Mouse (Mus musculus) limb, embryonic 12.5 days (tissue): Measurements from ENCODE around the gene Avpr2. TPM values are rescaled to one million over a fixed set of nuclear protein-coding genes. Genes with fewer than 3 reads are reported as not detected.

Experiments used
- ATAC-seq: fragments of 200-750 bp; cut with Nextera tagmentation; 2 replicates; pipeline ENCODE4 v1.8.0; 2017; ENCODE audit warnings: low read depth, moderate TSS enrichment; ENCODE audit not compliant: insufficient number of reproducible peaks, insufficient read depth, low FRiP score, low TSS enrichment
- H3K27ac ChIP-seq: fragments of 300-500 bp; sonication (generic); 2 replicates; pipeline ENCODE4 v1.5.1; 2016; ENCODE audit warnings: mild to moderate bottlenecking, moderate library complexity
- H3K27me3 ChIP-seq: fragments of 300-500 bp; sonication (generic); 2 replicates; pipeline ENCODE4 v1.6.1; 2016; ENCODE audit warnings: mild to moderate bottlenecking, moderate library complexity
- H3K36me3 ChIP-seq: fragments of 300-500 bp; sonication (generic); 2 replicates; pipeline ENCODE4 v1.6.1; 2016; ENCODE audit warnings: mild to moderate bottlenecking, moderate library complexity
- H3K4me1 ChIP-seq: fragments of 300-500 bp; sonication (generic); replicated peaks from 2 replicates; pipeline ENCODE4 v1.6.1; 2016
- H3K4me2 ChIP-seq: fragments of 300-500 bp; sonication (generic); 2 replicates; pipeline ENCODE4 v1.6.1; 2016; ENCODE audit warnings: mild to moderate bottlenecking, moderate library complexity
- H3K4me3 ChIP-seq: fragments of 300-500 bp; sonication (generic); replicated peaks from 2 replicates; pipeline ENCODE4 v1.5.1; 2016; ENCODE audit warnings: mild to moderate bottlenecking
- H3K9ac ChIP-seq: fragments of 300-500 bp; sonication (generic); replicated peaks from 2 replicates; pipeline ENCODE4 v1.6.1; 2016; ENCODE audit warnings: mild to moderate bottlenecking, moderate library complexity
- H3K9me3 ChIP-seq: fragments of 300-500 bp; sonication (generic); 2 replicates; pipeline ENCODE4 v1.6.1; 2016; ENCODE audit warnings: mild to moderate bottlenecking, moderate library complexity
- WGBS: fragments of 180-500 bp; shearing (Covaris S2); methylation state at CpG from one replicate; pipeline ENCODE4 v1.1.7; 2016; 5-methylcytosine and 5-hydroxymethylcytosine counted together
- polyA plus RNA-seq: library from polyadenylated mRNA; unstranded; fragments of >200 nt; fragmentation: Nextera tagmentation; extraction: Ambion mirVana; gene quantifications from 2 replicates; pipeline ENCODE4 v1.2.1, GENCODE M21; 2016

The Avpr2 gene
- 0.14 and 0.25 TPM in 2 replicates for polyA plus RNA-seq

- no peak for ATAC-seq
Observed at GRCm38 (mm10) chrX:73891551-73892152, at the start of gene Avpr2. Avpr2 (plus strand) TSS chrX:73892102.

GRCm38 (mm10) chrX:73854326-73855086 lies 37.4 kb upstream of the Avpr2 start:
- H3K9ac ChIP-seq, result no peak overlapping the region
- H3K4me1 ChIP-seq, result no peaks in the 10 kb centered on the region
- H3K27ac ChIP-seq, result no peak overlapping the region
- no peaks in the 10 kb centered on the region for H3K36me3 ChIP-seq
- no peak for ATAC-seq
- WGBS, result 76% methylated on average over 9 of the region's 9 CpGs
- peaks cover 8% of the 10 kb centered on the region for H3K27me3 ChIP-seq
- H3K9me3 ChIP-seq, result no peaks in the 10 kb centered on the region
- H3K4me3 ChIP-seq, result no peak overlapping the region
- no peak overlapping the region for H3K4me2 ChIP-seq

More at GRCm38 (mm10) chrX:73891551-73892152, at the start of gene Avpr2:
- Histone ChIP-seq H3K9me3 (no peaks in the 10 kb centered on the region), H3K4me1 (no peaks in the 10 kb centered on the region), H3K9ac (no peak within 1 kb of the TSS), H3K4me3 (no peak within 1 kb of the TSS), H3K27ac (no peak within 1 kb of the TSS), H3K27me3 (peaks cover 25% of the 10 kb centered on the region), H3K36me3 (no peaks in the 10 kb centered on the region), H3K4me2 (no peak within 1 kb of the TSS)
- 66% methylated on average over 6 of the region's 6 CpGs for WGBS

- H3K9ac ChIP-seq, result no peak overlapping the region
- no peaks in the 10 kb centered on the region for H3K36me3 ChIP-seq
- H3K4me3 ChIP-seq, result no peak overlapping the region
- WGBS, result 58% methylated on average over 3 of the region's 3 CpGs
- no peak overlapping the region for H3K4me2 ChIP-seq
- H3K27me3 ChIP-seq, result peaks cover 8% of the 10 kb centered on the region
- H3K4me1 ChIP-seq, result no peaks in the 10 kb centered on the region
- H3K9me3 ChIP-seq, result no peaks in the 10 kb centered on the region
- no peak for ATAC-seq
- H3K27ac ChIP-seq, result no peak overlapping the region
Observed at GRCm38 (mm10) chrX:73855087-73855408, 36.9 kb upstream of the Avpr2 start.

GRCm38 (mm10) chrX:73864692-73865091 lies 27.2 kb upstream of the Avpr2 start:
- Histone ChIP-seq H3K4me1 (no peaks in the 10 kb centered on the region), H3K9me3 (no peaks in the 10 kb centered on the region), H3K27ac (no peak overlapping the region), H3K9ac (no peak overlapping the region), H3K4me2 (no peak overlapping the region), H3K36me3 (no peaks in the 10 kb centered on the region), H3K27me3 (no peaks in the 10 kb centered on the region; the same call in 1 of the 2 replicates), H3K4me3 (no peak overlapping the region)
- ATAC-seq, result no peak
- 59% methylated on average over 3 of the region's 3 CpGs for WGBS

GRCm38 (mm10) chrX:73867256-73867655 lies 24.6 kb upstream of the Avpr2 start:
- no peak overlapping the region for H3K9ac ChIP-seq
- H3K4me1 ChIP-seq, result no peaks in the 10 kb centered on the region
- H3K27me3 ChIP-seq, result no peaks in the 10 kb centered on the region; the same call in 1 of the 2 replicates
- 30% methylated on average over 3 of the region's 3 CpGs for WGBS
- ATAC-seq, result no peak
- H3K4me2 ChIP-seq, result no peak overlapping the region
- no peaks in the 10 kb centered on the region for H3K36me3 ChIP-seq
- H3K4me3 ChIP-seq, result no peak overlapping the region
- no peak overlapping the region for H3K27ac ChIP-seq
- H3K9me3 ChIP-seq, result no peaks in the 10 kb centered on the region

- H3K4me1 ChIP-seq, result no peaks in the 10 kb centered on the region
- WGBS, result 70% methylated on average over 1 of the region's 1 CpGs
- no peaks in the 10 kb centered on the region; the same call in 1 of the 2 replicates for H3K27me3 ChIP-seq
- H3K27ac ChIP-seq, result no peak overlapping the region
- H3K9ac ChIP-seq, result no peak overlapping the region
- no peak overlapping the region for H3K4me2 ChIP-seq
- ATAC-seq, result no peak
- no peaks in the 10 kb centered on the region for H3K36me3 ChIP-seq
- H3K4me3 ChIP-seq, result no peak overlapping the region
- H3K9me3 ChIP-seq, result no peaks in the 10 kb centered on the region
Observed at GRCm38 (mm10) chrX:73867852-73868251, 24.1 kb upstream of the Avpr2 start.

- Histone ChIP-seq H3K4me2 (no peak overlapping the region), H3K9me3 (no peaks in the 10 kb centered on the region), H3K27me3 (no peaks in the 10 kb centered on the region), H3K36me3 (no peaks in the 10 kb centered on the region), H3K4me3 (no peak overlapping the region), H3K9ac (no peak overlapping the region), H3K4me1 (no peaks in the 10 kb centered on the region), H3K27ac (no peak overlapping the region)
- ATAC-seq, result no peak
- 13% methylated on average over 5 of the region's 5 CpGs for WGBS
Observed at GRCm38 (mm10) chrX:73869334-73869733, 22.6 kb upstream of the Avpr2 start.

GRCm38 (mm10) chrX:73871474-73871873 lies 20.4 kb upstream of the Avpr2 start:
- no peak for ATAC-seq
- Histone ChIP-seq H3K9ac (no peak overlapping the region), H3K27me3 (peaks cover under 1% of the 10 kb centered on the region; the same call in 1 of the 2 replicates), H3K36me3 (no peaks in the 10 kb centered on the region), H3K4me2 (no peak overlapping the region), H3K9me3 (no peaks in the 10 kb centered on the region), H3K27ac (no peak overlapping the region), H3K4me1 (no peaks in the 10 kb centered on the region), H3K4me3 (no peak overlapping the region)

- no peak for ATAC-seq
- H3K27ac ChIP-seq, result no peak overlapping the region
- 20% methylated on average over 1 of the region's 1 CpGs for WGBS
- no peaks in the 10 kb centered on the region for H3K36me3 ChIP-seq
- no peak overlapping the region for H3K9ac ChIP-seq
- H3K4me3 ChIP-seq, result no peak overlapping the region
- peaks cover 3% of the 10 kb centered on the region; the same call in 1 of the 2 replicates for H3K27me3 ChIP-seq
- H3K4me2 ChIP-seq, result no peak overlapping the region
- no peaks in the 10 kb centered on the region for H3K9me3 ChIP-seq
- H3K4me1 ChIP-seq, result no peaks in the 10 kb centered on the region
Observed at GRCm38 (mm10) chrX:73871956-73872355, 19.9 kb upstream of the Avpr2 start.

GRCm38 (mm10) chrX:73875881-73876280 lies 16.0 kb upstream of the Avpr2 start:
- Histone ChIP-seq H3K9me3 (no peaks in the 10 kb centered on the region), H3K27ac (no peak overlapping the region), H3K4me3 (no peak overlapping the region), H3K9ac (no peak overlapping the region), H3K27me3 (peaks cover 27% of the 10 kb centered on the region), H3K4me1 (no peaks in the 10 kb centered on the region), H3K4me2 (no peak overlapping the region), H3K36me3 (no peaks in the 10 kb centered on the region)
- no peak for ATAC-seq
- WGBS, result 76% methylated on average over 2 of the region's 2 CpGs

- peaks cover 32% of the 10 kb centered on the region for H3K27me3 ChIP-seq
- H3K4me1 ChIP-seq, result 0 out of 2 replicates have a peak, but pooled peaks cover 2% of the 10 kb centered on the region
- no peak overlapping the region for H3K27ac ChIP-seq
- no peak overlapping the region for H3K9ac ChIP-seq
- ATAC-seq, result no peak
- H3K4me2 ChIP-seq, result no peak overlapping the region
- WGBS, result 68% methylated on average over 1 of the region's 1 CpGs
- H3K9me3 ChIP-seq, result no peaks in the 10 kb centered on the region
- no peak overlapping the region for H3K4me3 ChIP-seq
- H3K36me3 ChIP-seq, result no peaks in the 10 kb centered on the region
Observed at GRCm38 (mm10) chrX:73877014-73877413, 14.9 kb upstream of the Avpr2 start.
